Mouse (Mus musculus) thymus, adult 2 months (tissue): Measurements from ENCODE around the gene Shld1.

Experiments used
- CTCF ChIP-seq: fragments of 200-500 bp; IDR thresholded peaks from 2 replicates; pipeline ENCODE4 v1.5.1; 2012; ENCODE audit warnings: mild to moderate bottlenecking, control low read depth, low read length, moderate library complexity, borderline replicate concordance; ENCODE audit not compliant: control insufficient read depth, poor library complexity, insufficient read depth; ENCODE audit errors: extremely low read depth
- POLR2A ChIP-seq: fragments of 200-500 bp; IDR thresholded peaks from 2 replicates; pipeline ENCODE4 v1.6.1; 2012; ENCODE audit warnings: mild to moderate bottlenecking, low read length, control low read depth, moderate library complexity; ENCODE audit not compliant: control insufficient read depth, poor library complexity, insufficient read depth; ENCODE audit errors: extremely low read depth

DNA sequence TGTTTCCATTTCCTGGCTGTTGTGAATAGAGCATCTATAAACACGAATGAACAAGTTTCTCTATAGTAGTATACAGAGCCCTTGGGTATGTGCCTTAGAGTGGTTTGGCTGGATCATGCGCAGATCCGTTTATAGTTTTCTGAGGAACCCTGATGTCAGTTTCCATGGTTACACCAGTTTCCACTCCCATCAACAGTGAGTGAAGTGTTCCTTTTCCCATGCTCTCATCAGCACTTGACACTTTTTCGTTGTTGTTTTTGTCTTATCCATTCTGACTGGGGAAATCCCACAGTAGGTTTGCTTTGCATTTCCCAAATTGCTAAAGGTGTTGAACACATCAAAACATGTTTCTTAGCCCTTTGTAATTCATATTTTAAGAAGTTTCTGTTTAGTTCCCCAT lies 16.4 kb upstream of the Shld1 start:
- TF ChIP-seq CTCF (no peak), POLR2A (no peak)
